Mouse (Mus musculus): Measurements from ENCODE around the gene Rere. TPM values are rescaled to one million over a fixed set of nuclear protein-coding genes. Genes with fewer than 3 reads are reported as not detected.
A peak's percentile ranks its signal among the peaks of the same experiment; 100 is the strongest.

The Rere gene
- total RNA-seq, 1 experiment from 2014 or later, result 50.0 TPM

DNA sequence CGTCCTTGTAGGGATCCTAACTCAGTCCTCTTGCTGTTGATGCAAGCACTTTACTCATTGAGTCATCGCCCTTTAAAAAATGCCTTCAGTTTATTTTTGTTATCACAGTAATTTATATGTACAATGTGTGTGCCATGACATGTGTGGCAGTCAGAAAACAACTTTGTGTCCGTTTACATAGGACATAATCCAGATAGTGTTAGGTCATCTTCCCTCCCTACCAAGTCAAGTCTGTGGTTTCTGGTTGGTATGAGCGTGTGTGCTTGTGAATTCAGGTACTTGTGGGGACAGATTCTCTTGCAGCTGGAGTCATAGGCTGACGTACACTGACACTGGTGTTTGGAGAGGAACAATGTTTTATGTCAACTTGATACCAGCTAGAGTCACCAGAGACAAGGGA lies 74.4 kb downstream of the Rere start:
- no peak for ATAC-seq (replicated peaks in 1 of 2; ENCODE audit: insufficient read depth in 1 of 2, low FRiP score in 2 of 2, low TSS enrichment in 1 of 2, low read depth in 1 of 2, poor library complexity in 2 of 2, severe bottlenecking in 2 of 2)

DNA sequence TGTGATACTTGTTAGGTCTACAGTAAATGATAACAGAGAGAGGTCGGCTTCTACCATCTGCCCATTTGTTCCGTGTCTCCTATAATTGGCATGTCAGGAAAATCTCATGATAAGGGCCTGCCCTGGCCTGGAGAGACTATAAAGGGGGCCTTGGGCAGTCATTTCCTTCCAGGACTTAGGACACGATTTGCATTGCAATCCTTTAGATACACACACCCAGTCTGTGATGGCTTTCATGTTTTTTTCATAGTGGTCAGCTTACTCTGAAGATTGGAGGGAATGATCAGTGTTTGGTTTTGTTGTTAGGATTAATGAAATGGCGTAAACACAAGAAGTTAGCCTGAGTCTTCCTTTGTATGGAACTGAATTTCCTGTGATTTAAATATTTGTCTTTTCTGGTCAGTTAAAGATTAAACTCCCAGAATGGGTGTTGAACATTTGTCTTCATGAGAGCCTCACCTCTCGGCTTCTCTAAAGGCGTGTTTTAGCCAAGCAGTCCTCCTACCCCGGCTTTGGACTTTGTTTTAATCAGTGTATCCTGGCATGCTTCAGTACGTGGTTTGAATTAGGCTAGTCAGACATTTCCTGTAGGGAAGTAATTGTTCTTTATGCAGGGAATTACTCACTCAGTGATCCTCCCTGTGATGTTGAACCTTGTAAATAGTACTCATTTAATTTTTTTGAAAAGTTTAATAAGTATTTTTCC lies 80.7 kb downstream of the Rere start:
- no peak for ATAC-seq (replicated peaks in 1 of 2; ENCODE audit: insufficient read depth in 1 of 2, low FRiP score in 2 of 2, low TSS enrichment in 1 of 2, low read depth in 1 of 2, poor library complexity in 2 of 2, severe bottlenecking in 2 of 2)

DNA sequence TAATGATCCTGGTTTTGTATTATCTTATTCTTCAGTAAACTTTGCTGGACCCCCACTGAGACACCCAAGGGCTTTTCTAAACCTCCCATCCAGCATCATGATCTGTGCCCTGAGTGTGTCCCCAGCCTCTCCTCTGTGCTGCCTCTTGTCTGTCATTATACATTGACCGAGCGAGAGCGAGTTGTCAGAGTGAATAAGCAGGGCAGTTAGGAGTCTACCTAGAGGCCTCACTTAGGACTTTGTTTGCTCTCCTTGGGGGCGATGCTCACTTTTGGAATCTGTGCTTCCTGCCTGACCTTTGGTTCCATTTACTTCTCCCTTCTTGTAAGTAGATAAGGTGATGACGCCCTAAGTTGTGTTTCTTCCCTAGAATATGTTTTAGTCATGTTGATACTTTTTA lies 81.4 kb downstream of the Rere start:
- ATAC-seq (replicated peaks in 1 of 2; ENCODE audit: insufficient read depth in 1 of 2, low FRiP score in 2 of 2, low TSS enrichment in 1 of 2, low read depth in 1 of 2, poor library complexity in 2 of 2, severe bottlenecking in 2 of 2), result no peak

GRCm38 (mm10) chr4:150364786-150365185 lies 83.3 kb downstream of the Rere start:
- ATAC-seq (replicated peaks in 1 of 2; ENCODE audit: insufficient read depth in 1 of 2, low FRiP score in 2 of 2, low TSS enrichment in 1 of 2, low read depth in 1 of 2, poor library complexity in 2 of 2, severe bottlenecking in 2 of 2), result no peak

GRCm38 (mm10) chr4:150366510-150367208 lies 85.2 kb downstream of the Rere start:
- ATAC-seq (replicated peaks in 1 of 2; ENCODE audit: insufficient read depth in 1 of 2, low FRiP score in 2 of 2, low TSS enrichment in 1 of 2, low read depth in 1 of 2, poor library complexity in 2 of 2, severe bottlenecking in 2 of 2), result peak; percentile 92

- ATAC-seq (replicated peaks in 1 of 2; ENCODE audit: insufficient read depth in 1 of 2, low FRiP score in 2 of 2, low TSS enrichment in 1 of 2, low read depth in 1 of 2, poor library complexity in 2 of 2, severe bottlenecking in 2 of 2), result peak; percentile 50 to 67
These were observed 90.3 kb downstream of the Rere start for GRCm38 (mm10) chr4:150371580-150372380.

GRCm38 (mm10) chr4:150372631-150373041 lies 91.2 kb downstream of the Rere start:
- ATAC-seq (replicated peaks in 1 of 2; ENCODE audit: insufficient read depth in 1 of 2, low FRiP score in 2 of 2, low TSS enrichment in 1 of 2, low read depth in 1 of 2, poor library complexity in 2 of 2, severe bottlenecking in 2 of 2), result no peak

GRCm38 (mm10) chr4:150373111-150374109 lies 92.0 kb downstream of the Rere start:
- ATAC-seq (replicated peaks in 1 of 2; ENCODE audit: insufficient read depth in 1 of 2, low FRiP score in 2 of 2, low TSS enrichment in 1 of 2, low read depth in 1 of 2, poor library complexity in 2 of 2, severe bottlenecking in 2 of 2), result peak; percentile 13 to 42; a peak in 1 of 4 replicates

DNA sequence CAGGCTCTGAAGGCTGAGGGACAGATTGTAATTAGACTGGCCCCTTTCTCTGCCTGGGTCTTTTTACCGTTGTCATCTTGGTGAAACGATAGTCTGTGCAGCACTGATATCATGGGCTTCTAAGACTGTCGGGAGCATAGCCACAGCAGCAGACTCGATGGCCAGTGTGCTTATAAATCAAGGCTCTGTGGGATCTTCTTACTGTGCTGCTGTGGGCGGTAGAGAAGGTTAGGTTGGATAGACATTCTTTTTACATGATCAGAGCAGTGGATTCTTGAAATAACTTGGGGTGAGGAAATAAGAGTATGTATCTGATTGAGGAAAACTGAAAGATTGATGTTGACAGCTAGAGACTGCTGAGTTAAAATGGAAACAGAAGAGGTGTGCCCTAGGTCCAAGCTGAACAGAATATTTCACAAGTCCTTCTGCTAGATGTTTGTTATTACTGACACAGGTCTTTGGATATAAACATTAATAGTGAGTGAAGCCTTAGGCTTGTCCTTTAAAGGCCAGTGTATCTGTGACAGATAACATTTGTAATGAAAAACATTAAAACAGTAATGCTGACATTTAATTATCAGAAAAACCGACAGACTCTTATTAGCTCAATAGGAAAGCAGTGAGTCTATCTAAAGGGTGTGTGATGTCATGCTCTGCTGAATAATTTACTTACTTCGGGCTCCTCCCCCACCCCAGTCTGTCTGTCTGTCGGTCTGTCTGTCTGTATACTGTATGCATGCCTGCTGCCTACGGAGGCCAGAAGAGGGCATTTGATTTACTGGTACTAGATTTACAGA lies 93.4 kb downstream of the Rere start:
- no peak for ATAC-seq (replicated peaks in 1 of 2; ENCODE audit: insufficient read depth in 1 of 2, low FRiP score in 2 of 2, low TSS enrichment in 1 of 2, low read depth in 1 of 2, poor library complexity in 2 of 2, severe bottlenecking in 2 of 2)

GRCm38 (mm10) chr4:150375448-150375935 lies 94.0 kb downstream of the Rere start:
- no peak for ATAC-seq (replicated peaks in 1 of 2; ENCODE audit: insufficient read depth in 1 of 2, low FRiP score in 2 of 2, low TSS enrichment in 1 of 2, low read depth in 1 of 2, poor library complexity in 2 of 2, severe bottlenecking in 2 of 2)

DNA sequence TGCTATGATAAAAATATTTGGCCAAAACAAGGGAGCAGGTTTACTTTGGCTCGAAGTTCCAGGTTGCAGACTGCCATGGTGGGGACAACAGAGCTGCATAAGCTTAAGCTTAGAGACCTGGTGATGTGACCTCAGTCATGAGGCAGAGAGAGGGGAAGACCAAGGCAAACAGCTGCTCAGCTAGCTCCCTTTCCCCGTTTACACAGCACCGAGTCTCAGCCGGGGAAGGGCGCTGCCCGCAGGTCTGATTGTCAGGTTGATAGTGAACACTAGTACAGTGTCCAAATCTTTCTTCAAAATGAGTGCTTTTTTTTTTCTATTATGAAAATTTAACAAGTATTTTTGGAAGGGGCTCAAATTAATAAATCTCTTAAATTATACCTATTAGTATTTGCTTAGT lies 97.9 kb downstream of the Rere start:
- no peak for ATAC-seq (replicated peaks in 1 of 2; ENCODE audit: insufficient read depth in 1 of 2, low FRiP score in 2 of 2, low TSS enrichment in 1 of 2, low read depth in 1 of 2, poor library complexity in 2 of 2, severe bottlenecking in 2 of 2)

- ATAC-seq (replicated peaks in 1 of 2; ENCODE audit: insufficient read depth in 1 of 2, low FRiP score in 2 of 2, low TSS enrichment in 1 of 2, low read depth in 1 of 2, poor library complexity in 2 of 2, severe bottlenecking in 2 of 2), result no peak
These were observed 98.3 kb downstream of the Rere start for GRCm38 (mm10) chr4:150379772-150380171.

DNA sequence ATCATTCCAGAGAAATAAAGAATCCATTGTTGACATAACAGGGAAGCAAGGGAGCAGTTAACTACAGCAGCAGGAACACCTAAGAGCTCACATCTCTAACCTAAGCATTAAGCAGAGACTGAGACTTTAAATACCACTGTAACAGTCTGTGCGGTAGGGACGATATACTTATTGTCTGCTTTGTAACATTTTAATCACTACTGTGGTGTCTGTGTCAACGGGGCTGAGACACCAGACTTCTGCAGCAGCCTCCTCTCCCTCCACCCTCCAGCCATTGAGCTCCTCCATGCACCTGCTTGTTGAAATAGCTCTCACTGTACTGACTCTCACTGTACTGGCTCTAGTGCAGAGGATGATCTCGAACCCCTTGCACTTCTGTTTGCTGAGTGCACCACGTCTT lies 98.8 kb downstream of the Rere start:
- ATAC-seq (replicated peaks in 1 of 2; ENCODE audit: insufficient read depth in 1 of 2, low FRiP score in 2 of 2, low TSS enrichment in 1 of 2, low read depth in 1 of 2, poor library complexity in 2 of 2, severe bottlenecking in 2 of 2), result no peak

DNA sequence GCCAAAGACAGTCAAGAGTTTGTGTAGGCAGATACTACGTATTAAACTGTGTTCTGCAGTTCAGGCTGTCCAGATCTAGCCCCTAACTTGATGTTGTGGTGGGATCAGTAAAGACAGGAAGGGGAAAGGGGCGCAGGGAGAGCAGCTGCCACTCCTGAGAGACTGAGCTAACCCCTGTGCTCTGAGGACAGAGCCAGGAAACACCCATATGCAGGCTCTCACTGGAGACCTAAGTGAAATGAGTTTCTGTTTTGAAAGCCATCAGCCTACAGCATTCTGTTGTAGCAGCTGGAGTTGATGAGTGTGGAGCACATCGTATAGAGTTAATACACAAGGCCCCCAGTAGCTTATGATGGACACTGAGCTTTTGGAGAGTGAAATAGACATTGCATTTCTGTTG lies 101.1 kb downstream of the Rere start:
- peak; percentile 53 to 69; a peak in 3 of 4 replicates for ATAC-seq (replicated peaks in 1 of 2; ENCODE audit: insufficient read depth in 1 of 2, low FRiP score in 2 of 2, low TSS enrichment in 1 of 2, low read depth in 1 of 2, poor library complexity in 2 of 2, severe bottlenecking in 2 of 2)

DNA sequence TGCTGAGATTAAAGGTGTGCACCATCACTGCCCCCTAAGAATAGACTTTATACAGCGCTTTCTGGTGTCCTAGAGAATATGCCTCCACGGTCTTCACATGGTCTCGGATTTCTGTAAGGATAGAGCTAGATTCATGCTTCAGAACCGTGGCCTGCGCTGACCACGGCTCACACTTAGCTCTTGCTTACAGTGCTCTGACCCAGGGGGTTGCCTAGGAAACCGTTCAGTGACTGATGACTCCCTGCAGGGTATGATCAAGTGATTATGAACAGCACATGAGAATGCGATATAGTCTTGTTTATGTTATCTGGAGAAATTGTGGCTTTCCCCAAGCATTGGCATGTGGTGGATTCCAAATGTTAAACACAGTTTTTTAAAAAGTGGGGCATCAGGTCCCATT lies 103.0 kb downstream of the Rere start:
- no peak for ATAC-seq (replicated peaks in 1 of 2; ENCODE audit: insufficient read depth in 1 of 2, low FRiP score in 2 of 2, low TSS enrichment in 1 of 2, low read depth in 1 of 2, poor library complexity in 2 of 2, severe bottlenecking in 2 of 2)

DNA sequence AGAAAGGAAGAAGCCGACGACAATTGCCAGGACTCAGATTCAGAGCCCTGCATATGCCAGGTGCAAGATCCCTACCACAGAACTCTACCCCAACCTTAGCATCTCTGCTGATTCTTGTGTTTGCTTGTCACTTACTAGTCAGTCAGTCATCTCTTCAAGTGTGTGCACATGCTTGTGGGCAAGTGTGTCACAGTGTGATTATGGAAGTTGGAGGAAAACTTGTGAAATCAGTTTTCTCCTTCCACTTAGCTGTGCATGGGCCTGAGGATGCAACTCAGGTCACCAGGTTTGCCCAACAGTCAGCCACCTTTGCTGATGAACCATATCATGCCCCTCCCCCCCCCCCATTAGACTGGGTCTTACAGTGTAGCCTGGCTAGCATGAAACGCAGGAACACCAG lies 103.5 kb downstream of the Rere start:
- no peak for ATAC-seq (replicated peaks in 1 of 2; ENCODE audit: insufficient read depth in 1 of 2, low FRiP score in 2 of 2, low TSS enrichment in 1 of 2, low read depth in 1 of 2, poor library complexity in 2 of 2, severe bottlenecking in 2 of 2)

Measured in hematopoietic stem cell, adult 5-6 weeks (primary cell).